Mouse (Mus musculus): ENCODE data around the gene Tmem202.

DNA sequence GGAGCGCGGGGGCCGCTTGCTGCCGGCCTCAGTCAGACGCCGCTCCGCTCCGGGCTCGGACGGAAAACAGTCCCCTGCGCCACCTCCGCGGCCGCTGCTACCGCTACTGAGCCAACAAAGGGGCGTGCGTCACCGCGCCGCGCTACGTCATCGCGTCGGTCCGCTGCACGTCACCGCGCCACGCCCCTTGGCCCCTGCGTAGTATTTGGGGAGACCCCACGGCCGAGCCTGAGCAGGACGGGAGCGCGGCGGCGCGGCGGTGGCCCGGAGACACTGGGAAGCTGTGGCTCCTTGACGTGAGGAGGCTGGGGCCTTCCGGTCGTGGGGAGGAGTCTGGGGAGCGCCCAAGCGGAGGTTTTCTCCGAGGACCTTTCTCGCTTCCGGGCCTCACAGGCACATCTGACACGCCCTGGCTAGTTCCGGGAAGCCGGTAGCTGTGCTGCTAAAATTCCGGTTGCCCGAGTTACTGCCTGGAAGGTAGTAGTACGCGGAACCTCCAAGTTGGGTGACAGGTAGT, 53.0 kb downstream of the Tmem202 start, which contains the start of gene Arih1:
- TF ChIP-seq POLR2A (IDR thresholded peaks at IDR 0.05; ENCODE audit: borderline replicate concordance, low read depth, low read length): peak; percentile 50; the same call in 1 of the 2 replicates
- TF ChIP-seq CTCF (IDR thresholded peaks at IDR 0.05; ENCODE audit: low read depth, low read length): no peak
